Mouse (Mus musculus) forebrain, embryonic 15.5 days (tissue): Measurements from ENCODE around the gene Ccz1. TPM values are rescaled to one million over a fixed set of nuclear protein-coding genes. Genes with fewer than 3 reads are reported as not detected.

Experiments used
- ATAC-seq: fragments of 200-750 bp; cut with Nextera tagmentation; replicated peaks from 2 replicates; pipeline ENCODE4 v1.8.0; 2017; ENCODE audit warnings: mild to moderate bottlenecking, moderate TSS enrichment, moderate library complexity
- H3K27ac ChIP-seq: fragments of 300-500 bp; sonication (generic); replicated peaks from 2 replicates; pipeline ENCODE4 v1.5.1; 2015; ENCODE audit warnings: mild to moderate bottlenecking, inconsistent platforms
- H3K27me3 ChIP-seq: fragments of 300-500 bp; sonication (generic); 2 replicates; pipeline ENCODE4 v1.6.1; 2015; ENCODE audit warnings: inconsistent platforms
- H3K36me3 ChIP-seq: fragments of 300-500 bp; sonication (generic); 2 replicates; pipeline ENCODE4 v1.6.1; 2015; ENCODE audit warnings: mild to moderate bottlenecking, inconsistent platforms
- H3K4me1 ChIP-seq: fragments of 300-500 bp; sonication (generic); 2 replicates; pipeline ENCODE4 v1.6.1; 2015; ENCODE audit warnings: inconsistent platforms
- H3K4me2 ChIP-seq: fragments of 300-500 bp; sonication (generic); replicated peaks from 2 replicates; pipeline ENCODE4 v1.6.1; 2015; ENCODE audit warnings: mild to moderate bottlenecking, inconsistent platforms
- H3K4me3 ChIP-seq: fragments of 300-500 bp; sonication (generic); 2 replicates; pipeline ENCODE4 v1.5.1; 2015; ENCODE audit warnings: mild to moderate bottlenecking, inconsistent platforms
- H3K9ac ChIP-seq: fragments of 300-500 bp; sonication (generic); replicated peaks from 2 replicates; pipeline ENCODE4 v1.6.1; 2015; ENCODE audit warnings: mild to moderate bottlenecking, inconsistent platforms
- H3K9me3 ChIP-seq: fragments of 300-500 bp; sonication (generic); 2 replicates; pipeline ENCODE4 v1.6.1; 2016; ENCODE audit warnings: inconsistent platforms
- WGBS: fragments of 180-500 bp; shearing (Covaris S2); methylation state at CpG from one replicate; pipeline ENCODE4 v1.1.7; 2015; ENCODE audit warnings: mixed read lengths; 5-methylcytosine and 5-hydroxymethylcytosine counted together
- polyA plus RNA-seq: library from polyadenylated mRNA; unstranded; fragments of >200 nt; fragmentation: Nextera tagmentation; extraction: Ambion mirVana; gene quantifications from 2 replicates; pipeline ENCODE4 v1.2.1, GENCODE M21; 2015

The Ccz1 gene
- polyA plus RNA-seq, 1 experiment from 2014 or later, result 90.9 TPM

DNA sequence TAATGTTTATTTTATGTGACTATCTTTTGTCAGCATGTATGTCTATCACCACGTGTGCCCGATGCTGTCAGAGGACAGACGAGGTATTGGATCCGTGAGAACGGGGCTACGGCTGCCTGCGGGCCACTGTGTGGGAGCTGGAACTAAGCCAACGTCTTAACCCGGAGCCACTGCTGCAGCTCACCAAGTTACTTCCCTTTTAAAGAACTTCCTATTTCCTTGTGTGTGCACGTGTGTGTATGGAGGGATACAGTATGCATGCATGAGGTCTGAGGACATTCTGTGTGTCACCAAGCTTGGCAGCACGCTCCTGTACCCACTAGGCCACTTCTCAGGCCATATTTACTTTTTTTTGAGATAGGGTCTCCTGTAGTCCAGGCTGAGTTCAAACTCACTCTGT, 24.6 kb downstream of the Ccz1 start:
- Histone ChIP-seq H3K27me3 (no peaks in the 10 kb centered on the region), H3K4me2 (no peak overlapping the region), H3K4me1 (no peaks in the 10 kb centered on the region), H3K36me3 (peaks cover 79% of the 10 kb centered on the region), H3K4me3 (no peak overlapping the region), H3K27ac (no peak overlapping the region), H3K9ac (no peak overlapping the region), H3K9me3 (no peaks in the 10 kb centered on the region)
- 84% methylated on average over 11 of the region's 11 CpGs for WGBS
- no peak for ATAC-seq

DNA sequence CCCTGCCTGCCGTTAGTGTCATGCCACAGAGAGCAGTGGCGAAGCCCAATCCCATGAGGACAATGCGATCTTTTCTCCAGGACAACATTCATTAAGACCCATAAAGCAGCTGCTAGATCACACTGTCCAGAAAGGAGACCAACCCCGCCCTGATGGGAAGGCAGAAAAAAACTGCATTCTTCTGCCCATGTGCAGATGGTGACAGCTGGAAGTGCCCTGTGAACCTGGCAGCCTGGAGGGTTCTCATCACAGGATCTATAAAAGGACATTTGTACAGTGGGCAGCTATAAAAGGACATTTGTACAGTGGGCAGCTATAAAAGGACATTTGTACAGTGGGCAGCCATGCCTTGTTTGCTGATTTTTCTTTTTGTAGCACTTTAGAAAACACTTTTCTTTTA, 25.6 kb downstream of the Ccz1 start:
- WGBS, result 73% methylated on average over 4 of the region's 4 CpGs
- H3K4me3 ChIP-seq, result no peak overlapping the region
- H3K27me3 ChIP-seq, result no peaks in the 10 kb centered on the region
- H3K36me3 ChIP-seq, result peaks cover 83% of the 10 kb centered on the region
- no peaks in the 10 kb centered on the region for H3K9me3 ChIP-seq
- H3K9ac ChIP-seq, result no peak overlapping the region
- no peaks in the 10 kb centered on the region for H3K4me1 ChIP-seq
- ATAC-seq, result no peak
- no peak overlapping the region for H3K4me2 ChIP-seq
- no peak overlapping the region for H3K27ac ChIP-seq

DNA sequence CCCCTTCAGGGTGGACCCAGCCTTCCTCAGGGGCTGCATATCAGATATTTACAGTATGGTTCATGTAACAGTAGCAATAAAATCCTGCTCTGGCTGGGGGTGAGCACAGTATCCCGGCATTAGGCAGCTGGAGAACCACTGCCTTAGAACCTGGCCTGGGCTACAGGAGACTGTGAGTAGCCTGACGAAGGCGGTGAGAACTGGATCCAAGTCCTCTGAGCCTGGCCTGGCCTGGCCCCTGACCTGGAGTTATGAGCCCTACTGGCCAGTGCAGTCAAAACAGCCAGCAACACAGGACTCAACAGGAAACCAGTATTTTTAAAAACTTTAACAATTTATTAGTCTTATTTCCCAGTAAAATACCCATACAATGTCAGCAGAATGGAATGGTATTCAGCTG, 27.1 kb downstream of the Ccz1 start:
- ATAC-seq, result no peak
- H3K9ac ChIP-seq, result no peak overlapping the region
- no peaks in the 10 kb centered on the region for H3K27me3 ChIP-seq
- H3K4me3 ChIP-seq, result no peak overlapping the region
- no peak overlapping the region for H3K4me2 ChIP-seq
- H3K36me3 ChIP-seq, result peaks cover 72% of the 10 kb centered on the region
- 98% methylated on average over 3 of the region's 3 CpGs for WGBS
- H3K27ac ChIP-seq, result no peak overlapping the region
- no peaks in the 10 kb centered on the region for H3K4me1 ChIP-seq
- no peaks in the 10 kb centered on the region for H3K9me3 ChIP-seq

DNA sequence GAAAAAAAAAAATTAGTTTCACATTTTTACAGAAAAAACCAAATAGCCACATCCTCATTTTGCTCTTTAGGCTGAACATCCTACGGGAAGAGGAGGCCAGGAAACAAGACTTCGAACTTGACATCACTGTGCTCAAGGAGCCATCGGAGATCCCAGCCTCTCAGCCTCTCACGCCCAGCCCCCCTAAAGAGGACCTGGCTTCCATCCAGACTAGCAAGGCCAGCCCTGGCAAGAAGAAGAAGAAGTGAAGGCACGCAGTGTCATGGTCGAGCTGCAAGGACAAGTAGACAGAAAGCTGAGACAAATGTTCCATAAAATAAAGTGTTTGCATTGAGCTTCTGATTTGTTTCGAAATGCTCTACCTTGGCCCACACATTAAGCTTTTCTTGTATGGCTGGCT, 29.3 kb downstream of the Ccz1 start:
- peaks cover 4% of the 10 kb centered on the region; the same call in 1 of the 2 replicates for H3K4me1 ChIP-seq
- 88% methylated on average over 7 of the region's 7 CpGs for WGBS
- no peaks in the 10 kb centered on the region for H3K9me3 ChIP-seq
- no peak overlapping the region for H3K27ac ChIP-seq
- no peak overlapping the region for H3K9ac ChIP-seq
- no peak overlapping the region for H3K4me2 ChIP-seq
- no peak overlapping the region for H3K4me3 ChIP-seq
- peaks cover 51% of the 10 kb centered on the region for H3K36me3 ChIP-seq
- no peak for ATAC-seq
- no peaks in the 10 kb centered on the region for H3K27me3 ChIP-seq

DNA sequence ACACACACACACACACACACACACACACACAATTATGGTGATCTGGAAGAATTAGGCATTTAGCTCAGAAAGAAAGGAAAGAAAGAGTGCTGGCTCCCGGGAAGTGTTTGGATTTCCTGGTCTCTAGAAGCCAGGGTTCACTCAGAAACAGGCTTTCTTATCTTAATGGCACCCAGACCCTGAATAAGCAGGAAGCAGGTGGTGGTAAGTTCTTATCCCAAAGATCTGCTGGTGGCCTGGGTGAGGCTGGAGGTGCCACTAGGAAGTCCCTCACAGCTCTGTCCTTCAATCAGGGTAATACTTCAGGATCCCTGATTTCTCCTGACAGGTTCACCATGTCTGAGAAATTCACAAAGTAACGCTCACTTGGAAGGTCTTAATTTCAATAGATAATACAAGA, 32.3 kb downstream of the Ccz1 start:
- 88% methylated on average over 2 of the region's 2 CpGs for WGBS
- H3K9ac ChIP-seq, result no peak overlapping the region
- no peak for ATAC-seq
- H3K27ac ChIP-seq, result no peak overlapping the region
- H3K27me3 ChIP-seq, result no peaks in the 10 kb centered on the region
- no peaks in the 10 kb centered on the region for H3K9me3 ChIP-seq
- H3K36me3 ChIP-seq, result peaks cover 21% of the 10 kb centered on the region
- H3K4me1 ChIP-seq, result peaks cover 4% of the 10 kb centered on the region; the same call in 1 of the 2 replicates
- no peak overlapping the region for H3K4me2 ChIP-seq
- no peak overlapping the region for H3K4me3 ChIP-seq

DNA sequence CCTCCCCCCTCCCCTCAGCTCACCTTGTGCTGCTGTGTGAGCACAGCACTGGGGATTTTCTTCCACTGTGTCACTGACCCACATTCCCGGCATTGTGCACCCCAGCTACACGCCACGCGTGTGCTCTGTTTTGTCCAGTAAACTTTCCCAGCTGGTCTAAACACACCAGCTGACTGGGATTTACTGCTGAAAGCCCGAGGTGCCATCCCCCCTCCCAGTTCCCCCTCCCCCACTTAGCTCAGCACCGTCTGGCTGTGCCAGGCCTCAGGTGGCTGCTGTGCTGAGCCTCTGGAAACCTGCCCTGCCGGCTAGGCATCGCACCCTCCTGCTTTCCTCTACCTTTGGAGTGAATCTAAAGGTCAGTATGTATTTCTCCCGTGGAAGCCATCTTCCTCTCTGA, 33.8 kb downstream of the Ccz1 start:
- ATAC-seq, result no peak
- no peak overlapping the region for H3K4me3 ChIP-seq
- peaks cover 8% of the 10 kb centered on the region; the same call in 1 of the 2 replicates for H3K36me3 ChIP-seq
- H3K4me2 ChIP-seq, result no peak overlapping the region
- no peaks in the 10 kb centered on the region for H3K9me3 ChIP-seq
- no peak overlapping the region for H3K9ac ChIP-seq
- no peak overlapping the region for H3K27ac ChIP-seq
- WGBS, result 15% methylated on average over 9 of the region's 9 CpGs
- H3K27me3 ChIP-seq, result no peaks in the 10 kb centered on the region
- H3K4me1 ChIP-seq, result peaks cover 4% of the 10 kb centered on the region; the same call in 1 of the 2 replicates

DNA sequence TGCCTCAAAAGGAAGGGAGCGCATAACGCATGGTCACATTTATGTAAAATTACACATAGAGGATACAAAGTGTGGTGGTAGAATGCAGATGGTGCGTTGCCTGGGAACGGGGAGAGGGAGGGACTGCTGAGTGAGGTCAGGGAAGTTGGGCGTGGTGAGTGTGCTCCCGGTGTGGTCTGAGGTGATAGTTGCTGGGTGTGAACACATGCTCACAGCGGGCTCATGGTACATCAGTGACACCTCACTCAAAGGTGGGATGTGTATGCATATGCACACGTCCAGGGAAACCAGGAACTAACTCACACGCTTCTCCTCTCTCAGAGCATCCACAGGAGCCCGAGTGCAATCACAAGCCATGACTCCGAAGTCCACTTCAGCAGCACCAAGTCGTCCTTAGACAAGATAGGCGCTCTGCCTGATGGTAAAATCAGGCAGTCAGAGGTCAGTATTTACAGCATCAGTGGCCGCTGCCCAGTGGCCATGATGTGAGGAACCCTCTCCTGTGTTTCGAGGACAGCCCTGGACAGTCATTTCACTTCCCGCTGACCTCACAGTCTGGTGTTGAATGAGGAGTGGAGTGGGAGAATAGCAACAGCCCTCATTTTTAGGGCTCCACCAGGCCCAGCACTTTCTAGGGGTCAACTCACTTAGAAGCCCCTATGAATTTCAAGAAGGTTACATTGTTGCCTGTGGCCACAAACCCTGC, 37.8 kb downstream of the Ccz1 start:
- no peaks in the 10 kb centered on the region for H3K27me3 ChIP-seq
- H3K4me2 ChIP-seq, result no peak overlapping the region
- no peaks in the 10 kb centered on the region for H3K9me3 ChIP-seq
- peaks cover 4% of the 10 kb centered on the region; the same call in 1 of the 2 replicates for H3K4me1 ChIP-seq
- H3K4me3 ChIP-seq, result no peak overlapping the region
- no peak overlapping the region for H3K27ac ChIP-seq
- H3K36me3 ChIP-seq, result no peaks in the 10 kb centered on the region
- no peak overlapping the region for H3K9ac ChIP-seq
- WGBS, result 82% methylated on average over 16 of the region's 16 CpGs
- no peak for ATAC-seq

DNA sequence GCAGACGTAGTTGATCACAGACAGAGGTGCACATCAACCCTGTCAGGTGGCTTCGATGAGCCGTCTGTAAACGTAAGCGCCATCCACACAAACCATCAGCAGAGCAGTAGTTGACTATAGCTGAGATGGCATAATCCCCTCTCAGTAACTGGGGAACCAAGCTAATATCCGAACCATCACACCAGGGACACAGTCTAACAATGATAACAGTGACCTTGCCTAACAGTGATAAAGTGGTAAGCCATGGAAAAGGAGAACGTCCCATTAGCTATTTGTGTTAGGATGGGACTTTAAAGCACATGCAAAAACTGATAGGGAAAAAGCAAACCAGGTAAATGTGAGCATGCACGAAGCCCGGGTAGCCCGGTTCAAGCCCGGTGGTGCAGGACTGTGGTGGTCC, 38.4 kb downstream of the Ccz1 start:
- no peaks in the 10 kb centered on the region for H3K36me3 ChIP-seq
- H3K9ac ChIP-seq, result no peak overlapping the region
- H3K4me1 ChIP-seq, result peaks cover 4% of the 10 kb centered on the region; the same call in 1 of the 2 replicates
- 90% methylated on average over 11 of the region's 11 CpGs for WGBS
- H3K4me2 ChIP-seq, result no peak overlapping the region
- H3K27me3 ChIP-seq, result no peaks in the 10 kb centered on the region
- ATAC-seq, result no peak
- no peaks in the 10 kb centered on the region for H3K9me3 ChIP-seq
- no peak overlapping the region for H3K4me3 ChIP-seq
- H3K27ac ChIP-seq, result no peak overlapping the region

DNA sequence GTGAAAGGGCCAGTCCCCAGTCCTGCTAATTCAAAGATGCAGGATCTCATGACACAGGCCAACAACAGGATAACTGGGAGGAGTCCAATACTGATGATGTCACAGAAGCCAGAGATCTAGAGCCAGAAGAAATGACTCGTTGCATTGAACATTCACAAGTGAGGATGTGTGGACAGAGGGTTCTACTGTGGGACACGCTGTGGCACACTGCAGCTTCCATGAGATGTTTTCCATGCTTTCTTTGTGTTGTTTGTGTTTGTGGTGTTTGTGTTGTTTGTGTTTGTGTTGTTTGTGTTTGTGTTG, 39.1 kb downstream of the Ccz1 start:
- H3K9ac ChIP-seq, result no peak overlapping the region
- H3K27me3 ChIP-seq, result no peaks in the 10 kb centered on the region
- H3K4me3 ChIP-seq, result no peak overlapping the region
- no peaks in the 10 kb centered on the region for H3K36me3 ChIP-seq
- no peaks in the 10 kb centered on the region for H3K4me1 ChIP-seq
- no peak overlapping the region for H3K4me2 ChIP-seq
- no peaks in the 10 kb centered on the region for H3K9me3 ChIP-seq
- no peak overlapping the region for H3K27ac ChIP-seq
- 68% methylated on average over 2 of the region's 2 CpGs for WGBS
- peak; percentile 26; the same call in 1 of the 2 replicates for ATAC-seq

DNA sequence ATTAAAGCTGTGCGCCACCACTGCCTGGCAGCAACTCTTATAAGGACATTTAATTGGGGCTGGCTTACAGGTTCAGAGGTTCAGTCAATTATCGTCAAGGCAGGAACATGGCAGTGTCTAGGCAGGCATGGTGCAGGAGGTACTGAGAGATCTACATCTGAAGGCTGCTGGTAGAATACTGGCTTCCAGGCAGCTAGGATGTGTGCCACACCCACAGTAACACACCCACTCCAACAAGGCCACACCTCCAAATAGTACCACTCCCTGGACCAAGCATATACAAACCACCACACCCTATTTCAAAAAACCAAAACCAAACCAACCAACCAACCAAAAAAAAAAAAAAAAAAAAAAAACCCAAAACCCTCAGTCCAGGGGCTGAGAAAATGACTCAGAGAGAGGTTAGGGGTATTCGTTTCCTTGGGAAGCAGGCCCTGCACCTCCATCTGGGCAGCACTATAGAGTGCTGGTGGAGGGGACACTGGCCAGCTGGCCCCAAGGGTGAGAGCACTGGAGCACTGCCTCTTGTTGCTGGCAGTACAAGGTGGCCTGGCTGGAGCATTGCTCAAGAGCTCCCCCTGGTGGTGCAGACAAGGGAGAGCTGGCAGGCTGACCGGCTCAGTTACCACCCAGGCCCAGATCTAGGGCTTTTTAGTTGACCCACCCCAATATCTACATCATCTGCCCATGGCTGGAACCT, 39.6 kb downstream of the Ccz1 start:
- H3K4me1 ChIP-seq, result no peaks in the 10 kb centered on the region
- 48% methylated on average over 4 of the region's 4 CpGs for WGBS
- H3K27ac ChIP-seq, result no peak overlapping the region
- no peaks in the 10 kb centered on the region for H3K27me3 ChIP-seq
- no peaks in the 10 kb centered on the region for H3K9me3 ChIP-seq
- peak; percentile 61; the same call in 1 of the 2 replicates for ATAC-seq
- H3K9ac ChIP-seq, result no peak overlapping the region
- no peaks in the 10 kb centered on the region for H3K36me3 ChIP-seq
- no peak overlapping the region for H3K4me3 ChIP-seq
- H3K4me2 ChIP-seq, result no peak overlapping the region

DNA sequence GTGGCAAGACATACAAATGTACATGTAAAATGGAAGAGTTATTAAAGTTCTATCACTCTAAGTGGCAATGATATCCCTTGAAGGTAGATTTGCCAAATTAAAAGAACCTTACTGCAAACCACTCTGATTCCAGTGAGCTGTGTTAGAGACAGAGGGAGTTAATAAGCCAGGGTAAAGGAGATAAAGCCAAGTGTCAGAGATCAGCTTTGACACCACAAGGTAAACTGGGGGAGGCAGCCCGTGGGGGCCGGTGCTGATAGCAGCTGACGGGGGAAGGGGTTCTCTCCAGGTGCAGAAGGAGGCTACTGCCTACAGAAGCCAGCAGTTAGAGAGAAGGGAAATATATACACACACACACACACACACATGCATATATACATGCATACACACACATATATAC, 42.0 kb downstream of the Ccz1 start:
- Histone ChIP-seq H3K36me3 (no peaks in the 10 kb centered on the region), H3K27me3 (no peaks in the 10 kb centered on the region), H3K9ac (no peak overlapping the region), H3K27ac (no peak overlapping the region), H3K4me1 (no peaks in the 10 kb centered on the region), H3K9me3 (no peaks in the 10 kb centered on the region), H3K4me2 (no peak overlapping the region), H3K4me3 (no peak overlapping the region)
- WGBS, result 76% methylated on average over 3 of the region's 3 CpGs
- ATAC-seq, result no peak

DNA sequence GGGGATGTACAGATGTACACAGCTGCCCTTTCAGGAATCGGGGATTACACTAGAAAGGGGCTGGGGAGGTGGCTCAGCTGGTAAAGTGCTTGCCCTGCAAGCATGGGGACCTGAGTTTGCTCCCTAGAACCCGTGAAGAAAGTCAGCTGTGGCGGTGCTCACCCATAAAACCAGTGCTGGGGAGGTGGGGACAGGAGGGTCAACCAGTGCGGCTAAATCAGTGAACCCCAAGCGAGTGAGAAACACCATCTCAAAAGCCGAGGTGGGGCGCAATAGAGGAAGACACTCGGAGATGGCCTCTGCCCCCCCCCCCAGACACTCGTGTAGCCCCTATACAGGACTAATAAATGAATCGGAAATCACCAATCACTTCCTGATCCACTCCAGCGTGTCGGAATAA, 48.0 kb downstream of the Ccz1 start:
- H3K4me2 ChIP-seq, result no peak overlapping the region
- no peaks in the 10 kb centered on the region for H3K27me3 ChIP-seq
- no peaks in the 10 kb centered on the region for H3K9me3 ChIP-seq
- no peaks in the 10 kb centered on the region for H3K4me1 ChIP-seq
- H3K36me3 ChIP-seq, result no peaks in the 10 kb centered on the region
- H3K4me3 ChIP-seq, result no peak overlapping the region
- H3K27ac ChIP-seq, result no peak overlapping the region
- ATAC-seq, result no peak
- WGBS, result 87% methylated on average over 12 of the region's 12 CpGs
- H3K9ac ChIP-seq, result no peak overlapping the region
